Comparison of ENCODE assay signal across 11 mouse cellular contexts in genomic region chr19:18590942-18591354, GRCm38 (mm10). TPM values are rescaled to one million over a fixed set of nuclear protein-coding genes. Genes with fewer than 3 reads are reported as not detected.
DNase-seq lines count a peak whose midpoint lies in the region; ATAC-seq and TF ChIP-seq lines count a peak whose summit lies in the region.
"Had no signal": no experiment of that assay in that cellular context is flagged by ENCODE, and none has a peak within 500 bp of the region (broad histone marks: within the 10 kb centered on the region; RNA-seq: fewer than 3 reads in every experiment).

No protein-coding gene starts in this region.

- ATAC-seq in lung, embryonic 15.5 days (ENCODE audit: borderline replicate concordance, extremely low read depth, low FRiP score, low TSS enrichment), result no peak
- ATAC-seq in limb, embryonic 12.5 days (ENCODE audit: insufficient number of reproducible peaks, insufficient read depth, low FRiP score, low TSS enrichment, low read depth), result peak; percentile 57; the same call in 1 of the 2 replicates
- ATAC-seq: liver, embryonic 12.5 days had no signal

- DNase-seq in lung, adult 2 months, result no peak
- DNase-seq in 416B (ENCODE audit: low read depth), result peak; percentile 62
- peak; percentile 10 for DNase-seq in CD4-positive, CD25-positive, alpha-beta regulatory T cell, adult 2 months (ENCODE audit: low read depth, low spot score)
- no peak for DNase-seq in gastrocnemius, adult 18-20 months (ENCODE audit: low spot score)
- no peak for DNase-seq in adrenal gland, postnatal 14 days
- no peak for DNase-seq in right cerebral cortex, adult 18-20 months

- no peaks in the 10 kb centered on the region for H3K36me3 ChIP-seq in lung, embryonic 15.5 days
- no peaks in the 10 kb centered on the region for H3K36me3 ChIP-seq in limb, embryonic 12.5 days

- no peak overlapping the region for H3K4me2 ChIP-seq in lung, embryonic 15.5 days
- no peak overlapping the region for H3K4me2 ChIP-seq in limb, embryonic 12.5 days
- H3K4me2 ChIP-seq: heart, embryonic 15.5 days; liver, embryonic 12.5 days had no signal

- H3K9ac ChIP-seq in lung, embryonic 15.5 days, result no peak overlapping the region
- H3K9ac ChIP-seq in limb, embryonic 12.5 days (replicated peaks), result no peak overlapping the region
- H3K9ac ChIP-seq: heart, embryonic 15.5 days; liver, embryonic 12.5 days had no signal

- no peak for TF ChIP-seq POLR2A in lung, adult 2 months (IDR thresholded peaks at IDR 0.05; ENCODE audit: borderline replicate concordance, extremely low read depth, low read depth, low read length)

- no peak for TF ChIP-seq CTCF in lung, adult 2 months (IDR thresholded peaks at IDR 0.05; ENCODE audit: insufficient read depth, low read length)

- H3K4me1 ChIP-seq in lung, embryonic 15.5 days, result peaks cover 23% of the 10 kb centered on the region
- peaks cover 19% of the 10 kb centered on the region for H3K4me1 ChIP-seq in lung, adult 2 months (ENCODE audit: control insufficient read depth, insufficient read depth, low read length)
- peaks cover 24% of the 10 kb centered on the region for H3K4me1 ChIP-seq in limb, embryonic 12.5 days (replicated peaks)

- WGBS in lung, embryonic 15.5 days, result 43% methylated on average over 5 of the region's 5 CpGs
- WGBS in lung, adult 2 months, result 23% methylated on average over 5 of the region's 5 CpGs
- WGBS in limb, embryonic 12.5 days, result 55% methylated on average over 5 of the region's 5 CpGs

- no peaks in the 10 kb centered on the region for H3K9me3 ChIP-seq in lung, embryonic 15.5 days
- no peaks in the 10 kb centered on the region for H3K9me3 ChIP-seq in limb, embryonic 12.5 days
- H3K9me3 ChIP-seq: heart, embryonic 15.5 days; liver, embryonic 12.5 days had no signal

- no peaks in the 10 kb centered on the region for H3K27me3 ChIP-seq in lung, embryonic 15.5 days
- H3K27me3 ChIP-seq in limb, embryonic 12.5 days, result no peaks in the 10 kb centered on the region
- H3K27me3 ChIP-seq: heart, embryonic 15.5 days; liver, embryonic 12.5 days had no signal

- H3K4me3 ChIP-seq in lung, embryonic 15.5 days, result no peak overlapping the region
- H3K4me3 ChIP-seq in lung, adult 2 months (replicated peaks; ENCODE audit: extremely low read depth, low read depth, low read length), result no peak overlapping the region
- H3K4me3 ChIP-seq in limb, embryonic 12.5 days (replicated peaks), result no peak overlapping the region
- H3K4me3 ChIP-seq: heart, embryonic 15.5 days; liver, embryonic 12.5 days; myocyte had no signal

- peak overlapping the region; percentile 20; the same call in 1 of the 2 replicates for H3K27ac ChIP-seq in lung, embryonic 15.5 days
- no peak overlapping the region for H3K27ac ChIP-seq in limb, embryonic 12.5 days
- H3K27ac ChIP-seq: heart, embryonic 15.5 days; liver, embryonic 12.5 days had no signal

RNA-seq across cellular contexts. Expression of gene Ostf1, which starts 40.7 kb away (rescaled TPM):
- polyA plus RNA-seq in lung, embryonic 15.5 days (2015; fragmentation: Nextera tagmentation; extraction: Ambion mirVana), result 102 and 103 TPM in 2 replicates
- 76.8 and 79.7 TPM in 2 replicates for polyA plus RNA-seq in lung, adult 2 months (2012; rRNA removed)
- polyA plus RNA-seq in limb, embryonic 12.5 days (2016; fragmentation: Nextera tagmentation; extraction: Ambion mirVana), result 36.2 and 38.9 TPM in 2 replicates
- 10 to 100 TPM; 24.2 to 24.3 TPM for total RNA-seq in gastrocnemius, adult 18-20 months (2021)
- total RNA-seq in adrenal gland, postnatal 14 days (2021), result 100 and 106 TPM in 2 replicates

RNA-seq across cellular contexts. Expression of gene Nmrk1, which starts 40.8 kb away (rescaled TPM):
- polyA plus RNA-seq in lung, embryonic 15.5 days (2015; fragmentation: Nextera tagmentation; extraction: Ambion mirVana), result 8.8 and 11.0 TPM in 2 replicates
- polyA plus RNA-seq in lung, adult 2 months (2012; rRNA removed), result 3.0 and 4.7 TPM in 2 replicates
- 11.2 and 11.8 TPM in 2 replicates for polyA plus RNA-seq in limb, embryonic 12.5 days (2016; fragmentation: Nextera tagmentation; extraction: Ambion mirVana)
- total RNA-seq in gastrocnemius, adult 18-20 months (2021), result 1 to 10 TPM; 2.6 to 3.5 TPM
- total RNA-seq in adrenal gland, postnatal 14 days (2021), result 8.8 and 13.6 TPM in 2 replicates

Comparison
In these comparisons a context has a peak if more than half of its experiments do, and no peak if none do; other contexts are left out.
1. DNase-seq: peak in 416B (single experiment) and CD4-positive, CD25-positive, alpha-beta regulatory T cell, adult 2 months (single experiment); none in lung, adult 2 months (single experiment), gastrocnemius, adult 18-20 months (single experiment), adrenal gland, postnatal 14 days (single experiment) and right cerebral cortex, adult 18-20 months (single experiment).